ENCODE assay signal across 28 mouse cellular contexts in genomic region chr11:7187472-7187871, GRCm38 (mm10). TPM values are rescaled to one million over a fixed set of nuclear protein-coding genes. Genes with fewer than 3 reads are reported as not detected.
DNase-seq lines count a peak whose midpoint lies in the region; ATAC-seq and TF ChIP-seq lines count a peak whose summit lies in the region.
"Had no signal": no experiment of that assay in that cellular context is flagged by ENCODE, and none has a peak within 500 bp of the region (broad histone marks: within the 10 kb centered on the region; RNA-seq: fewer than 3 reads in every experiment).

No protein-coding gene starts in this region.

- no peak for TF ChIP-seq EP300 in liver, postnatal 0 days (IDR thresholded peaks at IDR 0.05; ENCODE audit: low read depth)

- ATAC-seq in liver, embryonic 12.5 days = no peak
- ATAC-seq in liver, postnatal 0 days = peak; percentile 72
- ATAC-seq: forebrain, embryonic 14.5 days; forebrain, embryonic 16.5 days had no signal

- no peaks in the 10 kb centered on the region for H3K79me2 ChIP-seq in liver, adult 2 months (ENCODE audit: control insufficient read depth, insufficient read depth, low read length)

- no peak overlapping the region for H3K4me2 ChIP-seq in liver, embryonic 12.5 days
- H3K4me2 ChIP-seq in liver, postnatal 0 days (ENCODE audit: low read depth, low read length) = no peak overlapping the region
- H3K4me2 ChIP-seq: embryonic facial prominence, embryonic 13.5 days; embryonic facial prominence, embryonic 15.5 days; forebrain, embryonic 12.5 days had no signal

- H3K27ac ChIP-seq in liver, adult 2 months (replicated peaks; ENCODE audit: insufficient read depth, low read depth, low read length) = no peak overlapping the region
- no peak overlapping the region for H3K27ac ChIP-seq in liver, embryonic 12.5 days
- peak overlapping the region; percentile 78 for H3K27ac ChIP-seq in liver, postnatal 0 days (ENCODE audit: low read depth)
- H3K27ac ChIP-seq: embryonic facial prominence, embryonic 13.5 days; embryonic facial prominence, embryonic 15.5 days; forebrain, embryonic 10.5 days; forebrain, embryonic 12.5 days had no signal

- H3K9me3 ChIP-seq in liver, embryonic 12.5 days (replicated peaks) = no peaks in the 10 kb centered on the region
- H3K9me3 ChIP-seq in liver, postnatal 0 days (ENCODE audit: low read length) = no peaks in the 10 kb centered on the region
- H3K9me3 ChIP-seq: embryonic facial prominence, embryonic 13.5 days; embryonic facial prominence, embryonic 15.5 days; forebrain, embryonic 10.5 days; forebrain, embryonic 12.5 days had no signal

- H3K27me3 ChIP-seq in liver, adult 2 months (ENCODE audit: control insufficient read depth, insufficient read depth, low read length) = no peaks in the 10 kb centered on the region
- no peaks in the 10 kb centered on the region for H3K27me3 ChIP-seq in liver, embryonic 12.5 days (replicated peaks)
- H3K27me3 ChIP-seq in liver, postnatal 0 days (ENCODE audit: insufficient read depth, low read length) = no peaks in the 10 kb centered on the region
- H3K27me3 ChIP-seq: embryonic facial prominence, embryonic 13.5 days; embryonic facial prominence, embryonic 15.5 days had no signal

- 26% methylated on average over 8 of the region's 8 CpGs for whole genome bisulfite sequencing in liver, adult 2 months
- WGBS in liver, embryonic 12.5 days (ENCODE audit: insufficient replicate concordance) = 52% methylated on average over 8 of the region's 8 CpGs
- WGBS in liver, postnatal 0 days (ENCODE audit: insufficient replicate concordance) = 40% methylated on average over 8 of the region's 8 CpGs

- H3K9ac ChIP-seq in liver, adult 2 months (ENCODE audit: low read depth, low read length) = no peak overlapping the region
- H3K9ac ChIP-seq in liver, embryonic 12.5 days = no peak overlapping the region
- no peak overlapping the region for H3K9ac ChIP-seq in liver, postnatal 0 days (replicated peaks)
- H3K9ac ChIP-seq: embryonic facial prominence, embryonic 13.5 days; embryonic facial prominence, embryonic 15.5 days; forebrain, embryonic 12.5 days had no signal

- peak; percentile 41 for DNase-seq in embryo, embryonic 10 days (ENCODE audit: low spot score)
- DNase-seq in embryo, embryonic 11 days = no peak
- peak; percentile 81 for DNase-seq in liver, adult 2 months (ENCODE audit: extremely low read depth, low read depth, low spot score)
- peak; percentile 61 for DNase-seq in liver, postnatal 0 days
- DNase-seq in liver = no peak
- DNase-seq: adrenal gland, adult 2 months; adrenal gland, postnatal 10 days; adrenal gland, postnatal 25 days; cerebellum, adult 11 months; cerebellum, adult 18-20 months; cerebellum, adult 8-10 months; cerebellum, postnatal 10 days had no signal

- TF ChIP-seq POLR2A in liver, adult 2 months (IDR thresholded peaks at IDR 0.05; ENCODE audit: extremely low read depth, insufficient read depth, low read length) = no peak

- H3K4me1 ChIP-seq in liver, adult 2 months (ENCODE audit: control insufficient read depth, insufficient read depth, low read length) = peaks cover 20% of the 10 kb centered on the region
- H3K4me1 ChIP-seq in liver, embryonic 12.5 days = no peaks in the 10 kb centered on the region
- peaks cover 4% of the 10 kb centered on the region for H3K4me1 ChIP-seq in liver, postnatal 0 days (ENCODE audit: insufficient read depth)

- no peaks in the 10 kb centered on the region for H3K36me3 ChIP-seq in liver, adult 2 months (ENCODE audit: control insufficient read depth, insufficient read depth, low read length)
- no peaks in the 10 kb centered on the region for H3K36me3 ChIP-seq in liver, embryonic 12.5 days
- H3K36me3 ChIP-seq in liver, postnatal 0 days (replicated peaks; ENCODE audit: insufficient read depth, low read length) = no peaks in the 10 kb centered on the region
- H3K36me3 ChIP-seq: embryonic facial prominence, embryonic 13.5 days; embryonic facial prominence, embryonic 15.5 days; forebrain, embryonic 10.5 days; forebrain, embryonic 12.5 days had no signal

- no peak for TF ChIP-seq CTCF in liver, adult 2 months (IDR thresholded peaks at IDR 0.05; ENCODE audit: low read depth, low read length)
- no peak for TF ChIP-seq CTCF in liver, postnatal 0 days (IDR thresholded peaks at IDR 0.05; ENCODE audit: low read depth)

- H3K4me3 ChIP-seq in liver, adult 2 months (ENCODE audit: insufficient read depth, low read depth, low read length) = no peak overlapping the region
- no peak overlapping the region for H3K4me3 ChIP-seq in liver, embryonic 12.5 days
- H3K4me3 ChIP-seq in liver, postnatal 0 days (ENCODE audit: low read depth, low read length) = no peak overlapping the region
- H3K4me3 ChIP-seq: embryonic facial prominence, embryonic 13.5 days; embryonic facial prominence, embryonic 15.5 days; erythroblast, embryonic 14.5 days; forebrain, embryonic 10.5 days; forebrain, embryonic 12.5 days had no signal

RNA-seq across cellular contexts. Expression of gene Gm11985, which starts 0.9 kb away (rescaled TPM):
- not detected in 2 replicates for total RNA-seq in liver, adult 2 months (2014; rRNA removed)
- polyA plus RNA-seq in liver, adult 2 months (2012; rRNA removed) = not detected in 2 replicates
- polyA plus RNA-seq in liver, embryonic 12.5 days (2016; fragmentation: Nextera tagmentation; extraction: Ambion mirVana) = not detected in 2 replicates
- polyA plus RNA-seq in liver, postnatal 0 days (2015; fragmentation: Nextera tagmentation; extraction: Ambion mirVana) = 0.11 TPM in 2 replicates
- total RNA-seq: adrenal gland, adult 2 months; adrenal gland, postnatal 10 days; adrenal gland, postnatal 25 days; adrenal gland, postnatal 4 days; common myeloid progenitor, adult 5-6 weeks; ES-E14; MEL had no signal
- polyA plus RNA-seq: adrenal gland, adult 2 months; brain, embryonic 14.5 days; C2C12; embryonic facial prominence, embryonic 11.5 days; embryonic facial prominence, embryonic 13.5 days; embryonic facial prominence, embryonic 15.5 days; erythroblast, embryonic 14.5 days; forebrain, embryonic 10.5 days; forebrain, embryonic 12.5 days; forebrain, embryonic 14.5 days; forebrain, embryonic 16.5 days; frontal cortex, adult 2 months had no signal

RNA-seq across cellular contexts. Expression of gene Igfbp1, which starts 10.1 kb away (rescaled TPM):
- total RNA-seq in liver, adult 2 months (2014; rRNA removed) = 89.1 and 176 TPM in 2 replicates
- polyA plus RNA-seq in liver, adult 2 months (2012; rRNA removed) = 17.1 and 50.9 TPM in 2 replicates
- polyA plus RNA-seq in liver, embryonic 12.5 days (2016; fragmentation: Nextera tagmentation; extraction: Ambion mirVana) = 39.5 and 41.4 TPM in 2 replicates
- 1,301 and 1,767 TPM in 2 replicates for polyA plus RNA-seq in liver, postnatal 0 days (2015; fragmentation: Nextera tagmentation; extraction: Ambion mirVana)
- total RNA-seq: adrenal gland, postnatal 25 days; common myeloid progenitor, adult 5-6 weeks; ES-E14; MEL had no signal
- polyA plus RNA-seq: C2C12; forebrain, embryonic 12.5 days had no signal

RNA-seq across cellular contexts. Expression of gene Igfbp3, which starts 26.3 kb away (rescaled TPM):
- total RNA-seq in liver, adult 2 months (2014; rRNA removed) = 17.7 and 34.6 TPM in 2 replicates
- 23.5 and 31.2 TPM in 2 replicates for polyA plus RNA-seq in liver, adult 2 months (2012; rRNA removed)
- polyA plus RNA-seq in liver, embryonic 12.5 days (2016; fragmentation: Nextera tagmentation; extraction: Ambion mirVana) = 42.6 and 43.2 TPM in 2 replicates
- 27.4 and 31.3 TPM in 2 replicates for polyA plus RNA-seq in liver, postnatal 0 days (2015; fragmentation: Nextera tagmentation; extraction: Ambion mirVana)
- total RNA-seq: MEL had no signal

Comparison
In these comparisons a context has a peak if more than half of its experiments do, and no peak if none do; other contexts are left out.
1. DNase-seq: peak in embryo, embryonic 10 days (single experiment), liver, adult 2 months (single experiment) and liver, postnatal 0 days (single experiment); none in embryo, embryonic 11 days (single experiment) and liver (single experiment).
2. RNA of gene Igfbp1, which starts 10.1 kb away (polyA plus RNA-seq): 1,301 to 1,767 TPM in liver, postnatal 0 days; 39.5 to 41.4 TPM in liver, embryonic 12.5 days and 17.1 to 50.9 TPM in liver, adult 2 months; every median in the first group is over 10 times any median in the second.